Mouse (Mus musculus) intestine, postnatal 0 days (tissue): ENCODE data around the gene Extl1. TPM values are rescaled to one million over a fixed set of nuclear protein-coding genes. Genes with fewer than 3 reads are reported as not detected.
"Not testable (repeated sequence)": the region's sequence is repeated elsewhere in the genome, so short reads cannot be mapped to it uniquely, and the experiment has no call there.

Experiments used
- ATAC-seq: fragments of 200-750 bp; cut with Nextera tagmentation; 2 replicates; pipeline ENCODE4 v1.8.0; 2017; ENCODE audit warnings: mild to moderate bottlenecking, moderate TSS enrichment, moderate library complexity
- H3K27ac ChIP-seq: fragments of 300-500 bp; sonication (generic); 2 replicates; pipeline ENCODE4 v1.5.1; 2014; ENCODE audit warnings: mild to moderate bottlenecking, low read depth, low read length, moderate library complexity
- H3K27me3 ChIP-seq: fragments of 300-500 bp; sonication (generic); replicated peaks from 2 replicates; pipeline ENCODE4 v1.6.1; 2014; ENCODE audit warnings: low read length, mixed read lengths; ENCODE audit not compliant: control insufficient read depth, insufficient read depth
- H3K36me3 ChIP-seq: fragments of 300-500 bp; sonication (generic); 2 replicates; pipeline ENCODE4 v1.6.1; 2014; ENCODE audit warnings: mild to moderate bottlenecking, moderate library complexity; ENCODE audit not compliant: control insufficient read depth, insufficient read depth
- H3K4me1 ChIP-seq: fragments of 300-500 bp; sonication (generic); replicated peaks from 2 replicates; pipeline ENCODE4 v1.6.1; 2014; ENCODE audit warnings: antibody characterized with exemption, low read length, mixed read lengths; ENCODE audit not compliant: control insufficient read depth, insufficient read depth
- H3K4me2 ChIP-seq: fragments of 300-500 bp; sonication (generic); replicated peaks from 2 replicates; pipeline ENCODE4 v1.6.1; 2014; ENCODE audit warnings: low read depth, mild to moderate bottlenecking, moderate library complexity
- H3K4me3 ChIP-seq: fragments of 300-500 bp; sonication (generic); 2 replicates; pipeline ENCODE4 v1.5.1; 2014; ENCODE audit warnings: low read depth, low read length
- H3K9ac ChIP-seq: fragments of 300-500 bp; sonication (generic); 2 replicates; pipeline ENCODE4 v1.6.1; 2014; ENCODE audit warnings: mild to moderate bottlenecking, low read depth, low read length
- H3K9me3 ChIP-seq: fragments of 300-500 bp; sonication (generic); 2 replicates; pipeline ENCODE4 v1.6.1; 2016; ENCODE audit warnings: mixed run types; ENCODE audit not compliant: control insufficient read depth
- CTCF ChIP-seq: sonication (generic); IDR thresholded peaks from 2 replicates; pipeline ENCODE4 v1.5.1; 2016; ENCODE audit warnings: low read depth, mild to moderate bottlenecking, control low read depth, antibody characterized with exemption, moderate library complexity
- WGBS: fragments of 180-500 bp; shearing (Covaris S2); extraction: QIAGEN DNeasy Blood & Tissue Kit; methylation state at CpG from one replicate; pipeline ENCODE4 v1.1.7; 2014; 5-methylcytosine and 5-hydroxymethylcytosine counted together
- polyA plus RNA-seq: library from polyadenylated mRNA; unstranded; fragments of >200 nt; fragmentation: Nextera tagmentation; extraction: Ambion mirVana; gene quantifications from 2 replicates; pipeline ENCODE4 v1.2.1, GENCODE M21; 2015

Gene Extl1
- 1.0 and 1.2 TPM in 2 replicates for polyA plus RNA-seq

DNA sequence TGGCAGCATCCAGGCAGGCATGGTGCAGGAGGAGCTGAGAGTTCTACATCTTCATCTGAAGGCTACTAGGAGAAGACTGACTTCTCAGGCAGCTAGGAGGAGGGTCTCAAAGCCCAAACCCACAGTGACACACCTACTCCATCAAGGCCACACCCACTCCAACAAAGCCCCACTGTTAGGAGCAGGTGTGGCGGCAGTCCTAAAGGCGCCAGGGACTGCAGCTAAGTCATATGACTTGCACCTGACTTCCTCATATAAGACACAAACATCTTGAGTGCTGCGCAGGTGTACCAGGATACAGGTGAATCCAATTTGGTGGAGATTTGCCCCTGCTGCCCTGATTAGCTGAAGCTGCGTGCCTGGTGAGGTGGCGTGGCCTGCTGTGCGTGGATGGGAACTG lies at the start of gene Extl1:
Gene Extl1, minus strand, starts transcription at position 101 of the 400 bp plus-strand sequence.
- H3K4me2 ChIP-seq, H3K4me3 ChIP-seq, H3K36me3 ChIP-seq, H3K4me1 ChIP-seq, ATAC-seq, H3K9ac ChIP-seq, H3K27me3 ChIP-seq, H3K27ac ChIP-seq, H3K9me3 ChIP-seq: not testable (repeated sequence)
- 83% methylated on average over 2 of the region's 6 CpGs for WGBS

DNA sequence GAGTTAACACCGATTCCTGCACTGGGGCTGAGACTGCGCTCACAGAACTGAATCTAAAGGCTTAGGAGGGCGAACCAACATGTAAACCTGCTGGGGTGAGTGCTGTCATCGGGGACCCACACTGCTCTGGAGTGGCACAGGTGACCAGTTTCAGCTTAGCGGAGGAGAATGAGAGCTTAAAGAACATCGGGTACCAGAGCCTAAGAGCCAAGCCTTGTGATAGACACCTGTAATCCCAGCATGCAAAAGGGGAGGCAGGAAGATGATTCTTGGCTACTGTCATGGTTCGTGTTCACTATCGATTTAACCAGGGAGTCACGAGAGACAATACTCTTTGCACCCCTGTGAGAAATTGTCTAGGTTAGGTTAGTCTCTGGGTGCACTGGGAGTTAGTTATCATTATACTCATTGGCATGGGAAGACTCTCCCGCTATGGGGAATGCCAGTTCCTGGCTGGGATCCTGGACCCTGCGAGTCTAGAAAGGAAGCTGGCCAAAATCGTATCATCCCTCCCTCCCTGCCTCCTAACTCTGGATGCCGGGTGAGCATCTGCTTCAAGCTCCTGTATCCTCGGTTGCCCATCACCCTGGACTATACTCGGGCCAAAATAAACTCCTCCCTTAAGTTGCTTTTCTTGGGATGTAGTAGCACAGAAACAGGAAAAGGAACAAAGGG lies 49.2 kb upstream of the Extl1 start:
- H3K4me2 ChIP-seq: no peak overlapping the region
- no peaks in the 10 kb centered on the region for H3K36me3 ChIP-seq
- H3K4me3 ChIP-seq: no peak overlapping the region
- no peaks in the 10 kb centered on the region for H3K4me1 ChIP-seq
- no peak overlapping the region for H3K27ac ChIP-seq
- no peaks in the 10 kb centered on the region for H3K9me3 ChIP-seq
- ATAC-seq: no peak
- H3K9ac ChIP-seq: no peak overlapping the region
- no peak for TF ChIP-seq CTCF
- whole genome bisulfite sequencing: 89% methylated on average over 15 of the region's 15 CpGs
- no peaks in the 10 kb centered on the region for H3K27me3 ChIP-seq

DNA sequence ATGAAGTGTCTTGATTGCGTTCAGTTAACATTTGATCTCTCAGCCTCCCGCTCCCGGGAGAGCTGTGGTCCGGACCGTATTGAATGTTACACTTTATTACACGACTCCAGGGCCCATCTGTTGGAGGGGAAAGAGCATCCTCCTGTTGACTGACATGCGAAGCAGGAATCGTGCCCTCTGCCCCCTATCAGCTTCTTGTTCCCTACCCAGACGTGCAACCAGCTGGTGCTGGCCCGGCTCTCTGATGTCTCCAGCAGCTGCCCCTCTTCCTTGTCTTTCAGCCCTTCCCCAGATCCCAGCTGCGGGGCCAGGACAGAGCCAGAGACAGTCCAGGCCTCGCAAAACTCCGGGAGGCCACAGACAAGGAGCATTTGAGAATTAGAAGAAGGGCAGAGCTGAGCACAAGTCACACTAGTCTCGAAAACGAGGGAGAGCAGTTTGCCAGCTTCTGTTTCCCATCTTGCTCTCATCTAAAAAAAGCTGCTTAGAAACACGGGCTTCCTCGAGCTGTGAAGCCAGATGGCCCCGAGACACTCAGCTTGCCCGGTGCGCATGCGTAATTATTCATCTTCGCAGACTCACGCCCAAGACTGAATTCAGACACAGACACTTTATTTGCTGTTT lies 46.8 kb upstream of the Extl1 start:
- Histone ChIP-seq H3K4me1 (no peaks in the 10 kb centered on the region), H3K27me3 (no peaks in the 10 kb centered on the region), H3K4me2 (no peak overlapping the region), H3K36me3 (peaks cover 16% of the 10 kb centered on the region), H3K4me3 (no peak overlapping the region), H3K9me3 (no peaks in the 10 kb centered on the region), H3K27ac (no peak overlapping the region), H3K9ac (no peak overlapping the region)
- no peak for TF ChIP-seq CTCF
- 43% methylated on average over 23 of the region's 23 CpGs for WGBS
- no peak for ATAC-seq

DNA sequence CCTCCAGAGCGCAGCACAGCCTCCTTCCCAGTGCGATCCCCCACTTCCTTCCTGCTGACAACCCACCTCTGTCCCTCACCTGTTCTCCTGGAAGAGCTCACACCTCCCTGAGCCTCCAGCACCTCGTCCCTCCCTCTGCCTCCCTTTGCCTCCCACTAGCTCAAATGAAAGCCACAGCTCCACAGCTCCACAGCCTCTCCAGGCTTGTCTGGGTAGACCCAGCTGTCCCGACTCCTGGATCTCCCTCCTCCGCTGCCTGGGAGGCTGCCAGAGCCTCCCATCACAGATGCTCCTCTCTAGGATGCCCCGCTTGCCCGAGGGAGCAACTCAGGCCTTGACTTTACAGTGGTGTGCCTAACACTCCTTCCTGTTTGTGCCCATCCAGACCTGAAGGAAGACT lies 41.4 kb upstream of the Extl1 start:
- no peak for ATAC-seq
- Histone ChIP-seq H3K27ac (no peak overlapping the region), H3K4me2 (no peak overlapping the region), H3K9ac (no peak overlapping the region), H3K4me3 (no peak overlapping the region), H3K4me1 (no peaks in the 10 kb centered on the region), H3K27me3 (no peaks in the 10 kb centered on the region), H3K36me3 (peaks cover 64% of the 10 kb centered on the region), H3K9me3 (no peaks in the 10 kb centered on the region)
- no peak for TF ChIP-seq CTCF
- 76% methylated on average over 7 of the region's 7 CpGs for WGBS

DNA sequence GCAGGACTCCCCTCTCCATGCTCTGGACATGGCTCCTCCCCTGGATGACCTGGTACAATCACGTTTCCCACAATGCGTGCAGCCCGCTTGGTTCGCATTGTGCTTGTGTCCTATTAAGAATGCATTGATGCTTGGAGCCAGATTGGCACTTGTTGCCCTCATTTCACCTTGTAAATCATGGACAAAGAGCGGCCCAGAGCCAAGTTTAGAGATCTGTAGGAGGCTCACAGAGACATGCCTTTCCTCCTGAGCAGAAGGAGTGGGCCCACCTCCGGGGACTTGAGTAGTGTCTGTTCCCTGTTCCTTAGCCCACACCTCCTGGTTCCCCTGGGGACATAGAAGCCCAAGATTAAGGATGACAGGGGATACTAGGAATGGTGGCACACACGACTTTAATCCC lies 40.3 kb upstream of the Extl1 start:
- Histone ChIP-seq H3K4me2 (no peak overlapping the region), H3K9me3 (no peaks in the 10 kb centered on the region), H3K9ac (no peak overlapping the region), H3K27ac (no peak overlapping the region), H3K36me3 (peaks cover 70% of the 10 kb centered on the region), H3K27me3 (no peaks in the 10 kb centered on the region), H3K4me3 (no peak overlapping the region), H3K4me1 (no peaks in the 10 kb centered on the region)
- no peak for ATAC-seq
- no peak for TF ChIP-seq CTCF
- 88% methylated on average over 7 of the region's 7 CpGs for WGBS

DNA sequence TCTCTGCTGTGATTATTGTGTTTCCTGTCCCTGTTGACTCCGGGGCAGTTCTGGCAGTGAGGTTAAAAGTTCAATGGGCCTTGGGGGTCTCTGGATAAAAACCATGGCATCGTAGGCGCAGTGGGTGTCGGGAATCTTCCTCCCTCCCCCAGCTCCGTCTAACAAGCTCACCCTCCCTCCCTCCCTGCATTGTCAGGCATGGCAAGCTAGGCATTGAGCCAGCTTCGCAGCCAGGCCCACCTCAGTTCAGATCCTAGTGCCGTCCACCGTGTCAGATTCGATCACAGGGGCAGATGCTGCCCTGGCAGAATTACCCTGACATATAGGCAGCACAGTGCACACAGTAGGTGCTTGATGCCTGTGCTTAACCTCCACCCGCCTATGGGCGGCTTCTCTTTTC lies 38.3 kb upstream of the Extl1 start:
- no peak for TF ChIP-seq CTCF
- Histone ChIP-seq H3K4me1 (no peaks in the 10 kb centered on the region), H3K27me3 (no peaks in the 10 kb centered on the region), H3K4me2 (no peak overlapping the region), H3K9me3 (no peaks in the 10 kb centered on the region), H3K27ac (no peak overlapping the region), H3K4me3 (no peak overlapping the region), H3K9ac (no peak overlapping the region), H3K36me3 (peaks cover 84% of the 10 kb centered on the region)
- 70% methylated on average over 11 of the region's 11 CpGs for WGBS
- ATAC-seq: no peak
